Mouse (Mus musculus): ENCODE results near the gene Sdccag8. TPM values are rescaled to one million over a fixed set of nuclear protein-coding genes. Genes with fewer than 3 reads are reported as not detected.
"Not testable (repeated sequence)": the region's sequence is repeated elsewhere in the genome, so short reads cannot be mapped to it uniquely, and the experiment has no call there.

The Sdccag8 gene
- polyA plus RNA-seq, 1 experiment from 2014 or later, result 29.4 TPM

GRCm38 (mm10) chr1:176833948-176834347 lies 19.5 kb downstream of the Sdccag8 start:
- Histone ChIP-seq H3K27ac (ENCODE audit: low read depth, low read length) (no peak overlapping the region), H3K4me2 (no peak overlapping the region), H3K9me3 (ENCODE audit: control insufficient read depth, low read length) (no peaks in the 10 kb centered on the region), H3K27me3 (ENCODE audit: control insufficient read depth, insufficient read depth, low read length) (peaks cover 7% of the 10 kb centered on the region; the same call in 1 of the 2 replicates), H3K4me1 (ENCODE audit: control insufficient read depth, insufficient read depth, low read length) (peaks cover 4% of the 10 kb centered on the region; the same call in 1 of the 2 replicates), H3K36me3 (ENCODE audit: control insufficient read depth, insufficient read depth, low read length) (no peaks in the 10 kb centered on the region), H3K4me3 (ENCODE audit: low read depth, low read length) (no peak overlapping the region), H3K9ac (ENCODE audit: low read length) (no peak overlapping the region)
- 76% methylated on average over 3 of the region's 3 CpGs for WGBS
- no peak for DNase-seq (ENCODE audit: low spot score, missing footprints)
- no peak for ATAC-seq (ENCODE audit: low FRiP score)

GRCm38 (mm10) chr1:176834880-176835279 lies 20.4 kb downstream of the Sdccag8 start:
- ATAC-seq (ENCODE audit: low FRiP score) (peak; percentile 27; the same call in 1 of the 2 replicates), DNase-seq (ENCODE audit: low spot score, missing footprints) (peak; percentile 83)
- H3K4me1 ChIP-seq (ENCODE audit: control insufficient read depth, insufficient read depth, low read length), result peaks cover 4% of the 10 kb centered on the region; the same call in 1 of the 2 replicates
- H3K4me3 ChIP-seq (ENCODE audit: low read depth, low read length), result no peak overlapping the region
- no peaks in the 10 kb centered on the region for H3K36me3 ChIP-seq (ENCODE audit: control insufficient read depth, insufficient read depth, low read length)
- peak overlapping the region; percentile 79; the same call in 1 of the 2 replicates for H3K4me2 ChIP-seq
- WGBS, result 53% methylated on average over 6 of the region's 6 CpGs
- no peak overlapping the region for H3K27ac ChIP-seq (ENCODE audit: low read depth, low read length)
- H3K27me3 ChIP-seq (ENCODE audit: control insufficient read depth, insufficient read depth, low read length), result peaks cover 7% of the 10 kb centered on the region; the same call in 1 of the 2 replicates
- no peaks in the 10 kb centered on the region for H3K9me3 ChIP-seq (ENCODE audit: control insufficient read depth, low read length)
- no peak overlapping the region for H3K9ac ChIP-seq (ENCODE audit: low read length)

DNA sequence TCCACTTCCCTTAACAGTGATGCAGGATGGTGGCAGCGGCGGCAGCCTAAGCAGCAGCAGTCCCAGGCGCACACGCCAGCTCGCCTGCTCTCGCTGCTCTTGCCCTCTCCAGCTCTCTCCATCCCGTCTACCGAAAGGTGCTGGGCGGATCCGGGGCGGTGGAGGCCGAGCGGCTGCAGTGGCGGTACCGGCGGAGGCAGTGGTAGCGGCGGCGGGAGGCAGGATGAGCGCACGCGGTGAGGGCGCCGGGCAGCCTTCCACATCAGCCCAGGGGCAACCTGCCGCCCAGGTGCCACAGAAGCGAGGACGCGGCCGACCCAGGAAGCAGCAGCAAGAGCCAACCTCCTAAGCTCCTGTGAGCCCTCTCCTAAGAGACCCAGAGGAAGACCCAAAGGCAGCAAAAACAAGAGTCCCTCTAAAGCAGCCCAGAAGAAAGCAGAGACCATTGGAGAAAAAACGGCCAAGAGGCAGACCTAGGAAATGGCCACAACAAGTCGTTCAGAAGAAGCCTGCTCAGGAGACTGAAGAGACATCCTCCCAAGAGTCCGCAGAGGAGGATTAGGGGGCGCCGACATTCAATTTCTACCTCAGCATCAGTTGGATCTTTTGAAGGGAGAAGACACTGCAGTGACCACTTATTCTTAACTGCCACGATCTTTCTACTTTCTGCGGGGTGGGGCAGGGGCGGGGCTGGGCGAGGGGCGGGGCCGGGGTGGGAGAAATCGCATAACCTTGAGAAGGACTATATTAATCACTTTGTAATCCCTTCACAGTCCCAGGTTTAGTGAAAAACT lies 21.2 kb downstream of the Sdccag8 start:
- DNase-seq (ENCODE audit: low spot score, missing footprints) (peak; percentile 88), ATAC-seq (ENCODE audit: low FRiP score) (peak; percentile 69)
- Histone ChIP-seq H3K9me3 (ENCODE audit: control insufficient read depth, low read length) (no peaks in the 10 kb centered on the region), H3K27me3 (ENCODE audit: control insufficient read depth, insufficient read depth, low read length) (peaks cover 7% of the 10 kb centered on the region; the same call in 1 of the 2 replicates), H3K4me3 (ENCODE audit: low read depth, low read length) (peak overlapping the region; percentile 31), H3K4me2 (peak overlapping the region; percentile 79), H3K36me3 (ENCODE audit: control insufficient read depth, insufficient read depth, low read length) (no peaks in the 10 kb centered on the region), H3K9ac (ENCODE audit: low read length) (peak overlapping the region; percentile 40), H3K4me1 (ENCODE audit: control insufficient read depth, insufficient read depth, low read length) (peaks cover 4% of the 10 kb centered on the region; the same call in 1 of the 2 replicates), H3K27ac (ENCODE audit: low read depth, low read length) (no peak overlapping the region)
- 2% methylated on average over 41 of the region's 41 CpGs for WGBS

- not testable (repeated sequence) for H3K4me2 ChIP-seq; H3K27me3 ChIP-seq (ENCODE audit: control insufficient read depth, insufficient read depth, low read length); H3K9ac ChIP-seq (ENCODE audit: low read length); H3K4me3 ChIP-seq (ENCODE audit: low read depth, low read length); H3K27ac ChIP-seq (ENCODE audit: low read depth, low read length); H3K36me3 ChIP-seq (ENCODE audit: control insufficient read depth, insufficient read depth, low read length); H3K9me3 ChIP-seq (ENCODE audit: control insufficient read depth, low read length); H3K4me1 ChIP-seq (ENCODE audit: control insufficient read depth, insufficient read depth, low read length); ATAC-seq (ENCODE audit: low FRiP score)
- 76% methylated on average over 7 of the region's 7 CpGs for WGBS
- DNase-seq (ENCODE audit: low spot score, missing footprints), result peak; percentile 59
These were observed 22.1 kb downstream of the Sdccag8 start for GRCm38 (mm10) chr1:176836562-176836961.

DNA sequence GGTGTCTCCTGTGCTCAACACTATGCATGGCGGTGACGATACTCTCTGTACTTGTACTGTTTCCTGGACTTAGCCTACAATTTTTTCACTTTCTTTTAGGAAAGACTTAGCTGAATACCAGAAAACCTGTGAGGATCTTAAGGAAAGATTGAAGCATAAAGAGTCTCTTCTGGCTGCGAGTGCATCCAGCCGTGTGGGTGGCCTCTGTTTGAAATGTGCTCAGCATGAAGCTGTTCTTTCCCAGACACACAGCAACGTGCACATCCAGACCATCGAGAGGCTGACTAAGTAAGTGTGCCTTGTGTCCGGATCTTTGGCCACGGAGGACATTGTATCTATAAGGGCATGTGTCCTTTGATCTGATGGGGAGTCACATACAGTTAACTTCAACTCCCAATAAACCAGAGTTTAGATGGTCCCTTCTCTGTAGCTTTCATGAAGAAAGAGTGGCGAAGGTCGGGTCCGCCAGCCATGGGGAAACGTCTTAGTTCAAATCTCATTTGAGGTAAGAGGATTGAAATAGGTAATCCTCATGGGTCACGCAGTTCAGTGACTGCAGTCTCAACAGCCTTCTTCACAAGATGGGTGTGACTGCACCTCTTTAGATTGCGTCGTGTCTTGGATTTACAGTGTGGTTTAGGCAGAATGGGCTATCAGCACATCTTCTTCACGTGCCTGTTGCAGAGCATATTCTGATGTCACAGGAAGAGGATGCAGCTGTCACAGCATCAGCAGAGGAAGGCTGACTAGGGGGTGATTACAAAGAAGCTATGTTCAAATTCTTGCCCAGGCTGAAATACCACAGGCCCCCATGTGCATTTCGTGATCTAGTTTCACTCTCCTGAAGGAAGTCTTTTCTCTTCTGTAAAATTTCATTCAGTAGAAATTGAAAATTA lies 30.9 kb downstream of the Sdccag8 start:
- ATAC-seq (ENCODE audit: low FRiP score) (no peak), DNase-seq (ENCODE audit: low spot score, missing footprints) (peak; percentile 76)
- Histone ChIP-seq H3K4me2 (no peak overlapping the region), H3K36me3 (ENCODE audit: control insufficient read depth, insufficient read depth, low read length) (no peaks in the 10 kb centered on the region), H3K4me3 (ENCODE audit: low read depth, low read length) (no peak overlapping the region), H3K9ac (ENCODE audit: low read length) (no peak overlapping the region), H3K9me3 (ENCODE audit: control insufficient read depth, low read length) (no peaks in the 10 kb centered on the region), H3K4me1 (ENCODE audit: control insufficient read depth, insufficient read depth, low read length) (no peaks in the 10 kb centered on the region), H3K27ac (ENCODE audit: low read depth, low read length) (no peak overlapping the region), H3K27me3 (ENCODE audit: control insufficient read depth, insufficient read depth, low read length) (no peaks in the 10 kb centered on the region)
- WGBS, result 56% methylated on average over 17 of the region's 17 CpGs

GRCm38 (mm10) chr1:176847118-176847859 lies 32.8 kb downstream of the Sdccag8 start:
- Histone ChIP-seq H3K9ac (ENCODE audit: low read length) (no peak overlapping the region), H3K4me1 (ENCODE audit: control insufficient read depth, insufficient read depth, low read length) (no peaks in the 10 kb centered on the region), H3K4me3 (ENCODE audit: low read depth, low read length) (no peak overlapping the region), H3K9me3 (ENCODE audit: control insufficient read depth, low read length) (no peaks in the 10 kb centered on the region), H3K27me3 (ENCODE audit: control insufficient read depth, insufficient read depth, low read length) (no peaks in the 10 kb centered on the region), H3K27ac (ENCODE audit: low read depth, low read length) (no peak overlapping the region), H3K36me3 (ENCODE audit: control insufficient read depth, insufficient read depth, low read length) (no peaks in the 10 kb centered on the region), H3K4me2 (no peak overlapping the region)
- DNase-seq (ENCODE audit: low spot score, missing footprints) (peak; percentile 76), ATAC-seq (ENCODE audit: low FRiP score) (no peak)
- 84% methylated on average over 10 of the region's 10 CpGs for WGBS

GRCm38 (mm10) chr1:176848613-176849290 lies 34.3 kb downstream of the Sdccag8 start:
- Histone ChIP-seq H3K27ac (ENCODE audit: low read depth, low read length) (no peak overlapping the region), H3K4me3 (ENCODE audit: low read depth, low read length) (no peak overlapping the region), H3K36me3 (ENCODE audit: control insufficient read depth, insufficient read depth, low read length) (0 out of 2 replicates have a peak, but pooled peaks cover 2% of the 10 kb centered on the region), H3K9me3 (ENCODE audit: control insufficient read depth, low read length) (peaks cover 4% of the 10 kb centered on the region; the same call in 1 of the 2 replicates), H3K27me3 (ENCODE audit: control insufficient read depth, insufficient read depth, low read length) (no peaks in the 10 kb centered on the region), H3K4me2 (no peak overlapping the region), H3K4me1 (ENCODE audit: control insufficient read depth, insufficient read depth, low read length) (no peaks in the 10 kb centered on the region), H3K9ac (ENCODE audit: low read length) (no peak overlapping the region)
- no peak for ATAC-seq (ENCODE audit: low FRiP score)
- DNase-seq (ENCODE audit: low spot score, missing footprints), result peak; percentile 72
- 82% methylated on average over 11 of the region's 11 CpGs for WGBS

DNA sequence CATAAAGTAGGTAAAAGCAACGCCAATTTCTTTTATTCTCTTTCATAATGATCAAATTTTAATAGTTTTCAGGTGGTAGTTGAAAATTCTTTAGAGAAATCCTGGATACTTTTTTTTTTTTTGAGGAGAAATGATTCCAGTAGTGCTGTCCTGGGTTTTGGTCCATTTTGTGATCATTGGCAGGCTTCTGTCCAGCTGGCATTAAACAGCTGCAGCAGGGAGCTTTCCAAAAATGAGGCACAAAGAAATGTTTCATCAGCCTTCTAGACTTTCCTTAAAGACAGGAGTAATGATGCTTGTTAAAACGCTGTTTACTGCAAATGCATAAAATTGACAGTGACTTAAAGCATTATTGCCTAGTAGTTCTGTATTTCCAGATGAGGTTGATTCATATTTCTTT lies 34.9 kb downstream of the Sdccag8 start:
- Histone ChIP-seq H3K9ac (ENCODE audit: low read length) (no peak overlapping the region), H3K4me2 (no peak overlapping the region), H3K36me3 (ENCODE audit: control insufficient read depth, insufficient read depth, low read length) (0 out of 2 replicates have a peak, but pooled peaks cover 2% of the 10 kb centered on the region), H3K9me3 (ENCODE audit: control insufficient read depth, low read length) (peaks cover 4% of the 10 kb centered on the region; the same call in 1 of the 2 replicates), H3K4me1 (ENCODE audit: control insufficient read depth, insufficient read depth, low read length) (no peaks in the 10 kb centered on the region), H3K27me3 (ENCODE audit: control insufficient read depth, insufficient read depth, low read length) (no peaks in the 10 kb centered on the region), H3K27ac (ENCODE audit: low read depth, low read length) (no peak overlapping the region), H3K4me3 (ENCODE audit: low read depth, low read length) (no peak overlapping the region)
- 87% methylated on average over 2 of the region's 2 CpGs for WGBS
- DNase-seq (ENCODE audit: low spot score, missing footprints), result peak; percentile 75
- no peak for ATAC-seq (ENCODE audit: low FRiP score)

All from midbrain, embryonic 11.5 days (tissue).